Mouse (Mus musculus) erythroblast, embryonic 14.5 days (primary cell): Measurements from ENCODE around the gene Cartpt.

Experiments
- GATA1 ChIP-seq: IDR thresholded peaks from 2 replicates; pipeline ENCODE4 v1.6.1; 2012; ENCODE audit warnings: low read length, inconsistent platforms, mixed read lengths
- TAL1 ChIP-seq: IDR thresholded peaks from 3 replicates; pipeline ENCODE4 v1.6.1; 2012; ENCODE audit warnings: low read length, inconsistent platforms, mixed read lengths

DNA sequence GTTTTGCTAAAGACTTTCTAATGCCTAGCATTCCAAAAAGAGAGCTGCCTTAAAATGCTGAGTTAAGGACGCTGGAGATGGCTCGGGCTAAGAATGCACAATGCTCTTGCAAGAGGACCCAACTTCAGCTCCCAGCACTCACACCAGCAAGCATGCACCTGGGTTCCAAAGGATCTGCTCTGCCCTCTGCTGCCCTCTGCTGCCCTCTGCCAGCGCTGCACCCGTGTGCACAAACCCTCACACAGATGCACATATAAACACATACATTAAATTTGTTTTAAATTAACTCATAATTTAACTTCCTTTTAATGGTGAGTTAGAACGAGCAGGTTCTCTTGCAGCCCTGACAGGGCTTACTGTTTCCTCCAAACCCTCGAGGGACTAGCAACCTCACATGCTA, 32.5 kb downstream of the Cartpt start:
- TF ChIP-seq TAL1 = no peak
- no peak for TF ChIP-seq GATA1
